Mouse (Mus musculus) liver, embryonic 16.5 days (tissue): Measurements from ENCODE around the gene Mctp2. TPM values are rescaled to one million over a fixed set of nuclear protein-coding genes. Genes with fewer than 3 reads are reported as not detected.
"Not testable (repeated sequence)": the region's sequence is repeated elsewhere in the genome, so short reads cannot be mapped to it uniquely, and the experiment has no call there.

Experiments used
- ATAC-seq: fragments of 200-750 bp; cut with Nextera tagmentation; 2 replicates; pipeline ENCODE4 v1.8.0; 2017; ENCODE audit warnings: low read depth, mild to moderate bottlenecking, moderate number of reproducible peaks, moderate library complexity
- H3K27ac ChIP-seq: fragments of 300-500 bp; sonication (generic); 2 replicates; pipeline ENCODE4 v1.5.1; 2014; ENCODE audit warnings: mild to moderate bottlenecking, low read length
- H3K27me3 ChIP-seq: fragments of 300-500 bp; sonication (generic); 2 replicates; pipeline ENCODE4 v1.6.1; 2014; ENCODE audit warnings: low read depth, low read length, mixed read lengths; ENCODE audit not compliant: control insufficient read depth, insufficient read depth
- H3K36me3 ChIP-seq: fragments of 300-500 bp; sonication (generic); 2 replicates; pipeline ENCODE4 v1.6.1; 2014; ENCODE audit warnings: mild to moderate bottlenecking; ENCODE audit not compliant: control insufficient read depth, insufficient read depth
- H3K4me1 ChIP-seq: fragments of 300-500 bp; sonication (generic); 2 replicates; pipeline ENCODE4 v1.6.1; 2014; ENCODE audit warnings: low read depth, low read length, mixed read lengths; ENCODE audit not compliant: control insufficient read depth
- H3K4me2 ChIP-seq: fragments of 300-500 bp; sonication (generic); 2 replicates; pipeline ENCODE4 v1.6.1; 2014; ENCODE audit warnings: low read depth, low read length, mixed read lengths
- H3K4me3 ChIP-seq: fragments of 300-500 bp; sonication (generic); 2 replicates; pipeline ENCODE4 v1.5.1; 2014; ENCODE audit warnings: low read depth, mild to moderate bottlenecking, low read length
- H3K9ac ChIP-seq: fragments of 300-500 bp; sonication (generic); 2 replicates; pipeline ENCODE4 v1.6.1; 2014; ENCODE audit warnings: low read depth, low read length
- H3K9me3 ChIP-seq: fragments of 300-500 bp; sonication (generic); replicated peaks from 2 replicates; pipeline ENCODE4 v1.6.1; 2016; ENCODE audit warnings: low read length; ENCODE audit not compliant: control insufficient read depth
- WGBS: fragments of 180-500 bp; shearing (Covaris S2); extraction: QIAGEN DNeasy Blood & Tissue Kit; methylation state at CpG from one replicate; pipeline ENCODE4 v1.1.7; 2014; ENCODE audit not compliant: insufficient replicate concordance; 5-methylcytosine and 5-hydroxymethylcytosine counted together
- polyA plus RNA-seq: library from polyadenylated mRNA; unstranded; fragments of >200 nt; fragmentation: Nextera tagmentation; extraction: Ambion mirVana; gene quantifications from 2 replicates; pipeline ENCODE4 v1.2.1, GENCODE M21; 2015

Gene Mctp2
- polyA plus RNA-seq, 1 experiment from 2014 or later = 0.61 TPM

DNA sequence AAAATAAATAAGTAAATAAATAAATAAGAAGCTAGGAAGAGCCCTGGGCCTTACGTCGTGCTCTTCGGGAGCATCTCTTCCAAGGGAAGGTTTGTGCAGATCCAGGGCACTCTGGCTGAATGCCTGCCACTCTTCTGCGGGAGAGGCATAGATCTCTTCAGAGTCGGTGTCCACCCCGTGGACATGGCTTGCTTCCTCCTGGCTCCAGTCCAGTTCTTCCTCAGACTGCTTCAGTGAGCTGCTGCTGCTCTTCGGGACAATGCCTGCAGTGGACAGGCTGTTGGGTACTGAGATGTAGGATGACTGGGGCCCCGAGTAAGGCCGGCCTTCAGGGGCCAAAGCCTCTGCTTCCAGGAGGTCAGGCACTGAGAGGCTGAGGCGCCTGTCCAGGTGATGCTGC is 47.4 kb downstream of the Mctp2 start:
- no peaks in the 10 kb centered on the region for H3K9me3 ChIP-seq
- H3K4me1 ChIP-seq = no peaks in the 10 kb centered on the region
- H3K4me3 ChIP-seq = no peak overlapping the region
- H3K4me2 ChIP-seq = no peak overlapping the region
- no peak overlapping the region for H3K9ac ChIP-seq
- H3K27me3 ChIP-seq = no peaks in the 10 kb centered on the region
- H3K27ac ChIP-seq = no peak overlapping the region
- WGBS = 75% methylated on average over 10 of the region's 10 CpGs
- ATAC-seq = no peak
- H3K36me3 ChIP-seq = no peaks in the 10 kb centered on the region

DNA sequence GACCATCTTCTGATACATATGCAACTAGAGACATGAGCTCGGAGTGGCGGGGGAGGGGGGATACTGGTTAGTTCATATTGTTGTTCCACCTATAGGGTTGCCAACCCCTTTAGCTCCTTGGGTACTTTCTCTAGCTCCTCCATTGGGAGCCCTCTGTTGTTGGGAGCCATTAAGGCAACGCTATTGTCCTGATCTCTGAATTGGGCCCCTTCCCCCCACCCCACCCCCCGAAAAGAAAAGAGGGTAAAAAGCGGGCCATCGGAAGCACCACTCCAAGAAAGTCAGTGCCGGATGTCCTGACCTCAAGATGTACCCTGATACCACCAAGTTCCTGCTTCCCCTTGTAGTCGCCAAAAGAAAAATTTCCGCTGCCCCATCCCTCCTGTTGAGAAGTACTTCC is 56.1 kb downstream of the Mctp2 start:
- H3K9ac ChIP-seq, H3K9me3 ChIP-seq, H3K4me3 ChIP-seq, H3K4me1 ChIP-seq, ATAC-seq, H3K27me3 ChIP-seq, H3K4me2 ChIP-seq, H3K36me3 ChIP-seq, H3K27ac ChIP-seq: not testable (repeated sequence)
- 73% methylated on average over 7 of the region's 9 CpGs for WGBS

DNA sequence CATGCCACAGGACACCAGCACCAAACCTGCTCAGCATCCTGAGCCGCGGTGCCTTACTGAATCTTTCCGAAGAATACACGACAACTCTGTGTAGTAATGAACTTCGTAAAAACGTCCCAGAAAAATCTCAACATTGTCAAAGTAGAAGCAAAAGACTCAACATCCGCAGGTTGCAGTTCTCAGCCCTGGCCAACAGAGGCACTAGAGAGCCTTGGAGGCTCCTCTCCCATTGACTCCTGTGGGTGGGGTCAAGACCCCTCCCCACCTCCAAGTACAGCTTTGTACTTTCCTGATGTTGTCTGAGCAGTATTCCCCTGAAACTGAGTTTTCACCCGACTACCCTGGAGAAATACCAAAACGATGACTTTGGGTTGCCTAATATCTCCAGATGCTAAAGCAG is 65.1 kb downstream of the Mctp2 start:
- Histone ChIP-seq H3K9ac (no peak overlapping the region), H3K4me1 (no peaks in the 10 kb centered on the region), H3K27me3 (no peaks in the 10 kb centered on the region), H3K9me3 (no peaks in the 10 kb centered on the region), H3K4me3 (no peak overlapping the region), H3K4me2 (no peak overlapping the region), H3K36me3 (no peaks in the 10 kb centered on the region), H3K27ac (no peak overlapping the region)
- WGBS = 87% methylated on average over 9 of the region's 9 CpGs
- no peak for ATAC-seq

DNA sequence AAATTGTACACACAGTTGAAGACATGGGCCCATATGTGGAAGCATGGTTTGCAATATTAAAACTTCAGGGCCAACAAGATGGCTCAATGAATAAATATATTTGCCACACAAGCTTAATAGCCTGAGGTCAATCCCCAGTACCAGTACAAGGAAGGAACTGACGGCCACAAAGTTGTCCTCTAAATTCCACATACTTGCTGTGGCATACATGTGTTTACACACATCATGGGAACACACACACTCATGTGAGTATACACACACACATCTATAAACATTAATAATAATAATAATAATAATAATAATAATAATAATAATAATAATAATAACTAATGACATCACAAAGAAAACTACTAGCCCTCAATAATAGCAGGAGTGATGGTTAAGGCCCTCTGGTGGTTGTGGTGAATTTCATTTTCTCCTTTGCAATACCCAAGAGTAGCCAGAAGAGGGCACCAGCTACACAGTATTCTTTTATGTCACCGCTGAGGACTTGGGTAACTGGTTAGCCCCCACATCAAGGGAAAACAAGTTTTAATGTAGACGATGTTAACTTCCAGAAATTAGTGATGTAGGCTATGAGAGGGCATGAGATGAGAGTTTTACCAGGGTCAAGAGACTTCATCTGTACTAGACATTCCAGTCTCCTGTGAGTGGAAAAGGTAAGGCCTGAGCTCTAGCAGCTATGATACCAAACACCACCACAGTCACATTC is 66.5 kb downstream of the Mctp2 start:
- Histone ChIP-seq H3K4me3 (no peak overlapping the region), H3K4me2 (no peak overlapping the region), H3K27me3 (no peaks in the 10 kb centered on the region), H3K9me3 (no peaks in the 10 kb centered on the region), H3K4me1 (no peaks in the 10 kb centered on the region), H3K9ac (no peak overlapping the region), H3K27ac (no peak overlapping the region), H3K36me3 (no peaks in the 10 kb centered on the region)
- no peak for ATAC-seq
- WGBS = 26% methylated on average over 3 of the region's 3 CpGs

DNA sequence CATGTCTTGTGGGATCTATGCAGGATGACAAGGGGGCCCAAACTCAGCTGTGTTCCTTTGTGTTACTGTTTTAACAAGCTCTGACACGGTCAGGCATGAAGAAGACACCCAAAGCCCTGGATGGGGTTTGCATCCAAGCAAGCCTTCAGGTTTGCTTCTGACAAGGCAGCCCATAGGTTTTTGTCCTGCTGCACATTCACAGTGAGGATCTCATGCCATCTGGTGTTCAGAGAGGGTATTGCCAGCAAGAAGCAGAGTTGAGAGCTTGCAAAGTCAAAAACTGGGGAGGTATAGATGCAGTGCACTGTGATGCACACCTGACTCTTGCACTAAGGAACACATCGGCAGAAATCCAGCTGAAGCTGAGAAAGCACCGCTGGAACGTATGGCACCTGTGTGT is 67.8 kb downstream of the Mctp2 start:
- Histone ChIP-seq H3K36me3 (no peaks in the 10 kb centered on the region), H3K4me2 (no peak overlapping the region), H3K27me3 (no peaks in the 10 kb centered on the region), H3K9ac (no peak overlapping the region), H3K4me1 (no peaks in the 10 kb centered on the region), H3K27ac (no peak overlapping the region), H3K4me3 (no peak overlapping the region), H3K9me3 (no peaks in the 10 kb centered on the region)
- ATAC-seq = no peak
- WGBS = 40% methylated on average over 4 of the region's 4 CpGs

DNA sequence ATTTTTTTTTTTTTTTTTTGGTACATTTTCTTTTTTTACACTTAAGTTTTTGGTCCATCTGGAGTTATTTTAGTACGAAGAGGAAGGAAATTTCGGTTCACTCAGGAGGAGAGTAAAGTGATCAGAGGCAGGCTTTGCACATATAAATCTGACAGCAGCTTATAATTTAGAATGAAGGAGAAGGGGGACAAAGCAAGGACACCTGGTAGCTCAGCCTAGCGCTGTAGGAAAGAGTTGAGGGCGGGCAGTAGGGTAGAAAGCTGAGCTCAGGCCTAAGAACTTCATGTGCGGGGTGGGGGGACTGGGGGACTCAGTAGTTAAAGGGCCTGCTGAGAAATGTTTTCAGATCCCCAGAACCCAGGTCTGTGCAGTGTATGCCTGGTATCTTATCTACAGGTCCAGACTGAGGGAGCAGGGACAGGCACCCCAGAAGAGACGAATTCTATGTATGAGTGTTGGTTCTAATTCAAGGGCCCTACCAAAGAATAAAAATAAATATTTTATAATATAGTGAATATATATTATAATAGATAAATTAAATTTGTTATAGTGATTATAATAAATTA is 71.9 kb downstream of the Mctp2 start:
- no peaks in the 10 kb centered on the region for H3K27me3 ChIP-seq
- WGBS = 41% methylated on average over 6 of the region's 6 CpGs
- H3K27ac ChIP-seq = no peak overlapping the region
- H3K36me3 ChIP-seq = no peaks in the 10 kb centered on the region
- no peaks in the 10 kb centered on the region for H3K4me1 ChIP-seq
- no peak for ATAC-seq
- H3K9ac ChIP-seq = no peak overlapping the region
- no peak overlapping the region for H3K4me3 ChIP-seq
- H3K9me3 ChIP-seq = no peaks in the 10 kb centered on the region
- no peak overlapping the region for H3K4me2 ChIP-seq

DNA sequence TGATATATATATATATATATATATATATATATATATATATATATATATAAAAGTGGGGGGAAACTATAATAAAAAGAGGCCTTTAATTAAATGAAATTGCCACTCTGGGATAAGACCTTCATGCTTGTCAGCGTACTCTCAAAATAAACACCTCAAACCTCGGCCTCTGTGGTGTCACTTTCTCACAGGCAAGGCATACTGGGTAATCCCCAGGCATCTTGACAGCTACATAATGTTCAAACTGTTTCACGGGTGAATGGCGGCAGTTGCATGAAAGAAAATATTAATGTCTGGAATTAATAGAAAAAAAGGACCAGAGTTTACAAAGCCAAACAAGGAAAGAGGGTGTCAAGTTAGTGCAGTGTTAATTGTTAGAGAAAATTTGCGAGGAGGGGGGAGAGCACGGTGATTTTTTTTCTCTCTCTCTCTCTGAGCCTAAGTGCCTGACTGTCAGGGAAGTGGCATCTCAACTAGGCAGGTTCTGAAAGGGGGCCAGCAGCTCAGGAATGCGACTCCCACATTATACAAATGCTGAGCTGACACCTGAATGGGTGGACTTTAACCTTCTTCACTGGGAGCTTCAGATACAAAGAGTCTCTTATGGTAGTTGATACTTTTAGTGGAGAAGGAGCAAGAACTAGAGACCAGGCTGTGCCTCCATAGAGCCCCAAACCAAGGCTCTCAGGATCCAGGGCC is 75.1 kb downstream of the Mctp2 start:
- H3K4me2 ChIP-seq = no peak overlapping the region
- no peak for ATAC-seq
- no peaks in the 10 kb centered on the region for H3K27me3 ChIP-seq
- no peaks in the 10 kb centered on the region for H3K36me3 ChIP-seq
- H3K4me1 ChIP-seq = no peaks in the 10 kb centered on the region
- no peak overlapping the region for H3K9ac ChIP-seq
- no peaks in the 10 kb centered on the region for H3K9me3 ChIP-seq
- 56% methylated on average over 7 of the region's 7 CpGs for WGBS
- H3K4me3 ChIP-seq = no peak overlapping the region
- no peak overlapping the region for H3K27ac ChIP-seq

DNA sequence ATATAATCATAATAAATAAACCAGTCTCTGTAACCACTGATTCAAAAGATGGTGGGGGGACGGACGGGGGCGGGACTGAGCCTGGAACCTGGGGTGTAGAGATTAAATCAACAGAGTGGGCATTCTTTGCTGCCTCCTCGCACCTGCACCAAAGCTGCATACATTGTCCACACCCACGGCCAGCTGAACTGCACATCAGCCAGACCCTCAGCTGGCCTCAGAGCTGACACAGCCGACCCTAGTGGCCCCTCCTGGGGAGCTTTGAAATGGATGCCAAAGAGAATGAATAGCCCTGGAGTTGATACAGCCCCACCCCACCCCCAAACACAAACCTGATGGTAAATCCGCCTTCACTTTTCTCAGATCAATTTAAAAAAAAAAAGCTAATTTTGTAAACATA is 76.5 kb downstream of the Mctp2 start:
- ATAC-seq = no peak
- Histone ChIP-seq H3K27ac (no peak overlapping the region), H3K4me3 (no peak overlapping the region), H3K9me3 (no peaks in the 10 kb centered on the region), H3K27me3 (no peaks in the 10 kb centered on the region), H3K4me1 (no peaks in the 10 kb centered on the region), H3K36me3 (no peaks in the 10 kb centered on the region), H3K4me2 (no peak overlapping the region), H3K9ac (no peak overlapping the region)
- WGBS = 52% methylated on average over 7 of the region's 7 CpGs

DNA sequence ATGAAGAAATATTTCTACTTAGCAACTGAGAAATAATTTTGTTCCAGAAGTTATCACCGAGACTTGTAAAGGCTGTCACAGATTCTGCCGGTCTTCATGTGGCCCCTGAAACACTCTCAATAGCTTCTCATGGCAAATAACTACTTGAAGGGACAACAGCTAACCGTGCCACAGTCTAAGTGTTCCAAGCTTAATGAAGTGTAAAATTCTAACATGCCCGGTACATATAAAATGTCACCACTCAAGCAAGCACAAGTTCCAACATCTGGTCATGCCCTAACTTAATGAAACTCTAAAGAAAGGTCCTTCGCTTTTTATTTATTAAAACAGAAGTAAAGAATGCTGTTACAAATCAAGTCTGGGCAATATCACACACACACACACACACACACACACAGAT is 82.8 kb downstream of the Mctp2 start:
- H3K9me3 ChIP-seq = no peaks in the 10 kb centered on the region
- ATAC-seq = no peak
- 68% methylated on average over 5 of the region's 5 CpGs for WGBS
- H3K4me1 ChIP-seq = no peaks in the 10 kb centered on the region
- H3K36me3 ChIP-seq = no peaks in the 10 kb centered on the region
- H3K9ac ChIP-seq = no peak overlapping the region
- H3K27me3 ChIP-seq = no peaks in the 10 kb centered on the region
- H3K4me3 ChIP-seq = no peak overlapping the region
- no peak overlapping the region for H3K4me2 ChIP-seq
- H3K27ac ChIP-seq = no peak overlapping the region
